Mouse (Mus musculus) inflammation-experienced regulatory T-cells (primary cell): ENCODE measurements around the gene Ctsz. TPM values are rescaled to one million over a fixed set of nuclear protein-coding genes. Genes with fewer than 3 reads are reported as not detected.

Source experiments
- polyA plus RNA-seq, 2 experiments: library from polyadenylated mRNA; unstranded; fragments of 100-300 nt; shearing (Covaris generic); gene quantifications; one replicate each; pipeline ENCODE4 v1.2.1; 2017

Gene Ctsz
- 100 to 1,000 TPM in 1 of 2 experiments, 10 to 100 TPM in 1; 70.3 to 108 TPM for polyA plus RNA-seq

DNA sequence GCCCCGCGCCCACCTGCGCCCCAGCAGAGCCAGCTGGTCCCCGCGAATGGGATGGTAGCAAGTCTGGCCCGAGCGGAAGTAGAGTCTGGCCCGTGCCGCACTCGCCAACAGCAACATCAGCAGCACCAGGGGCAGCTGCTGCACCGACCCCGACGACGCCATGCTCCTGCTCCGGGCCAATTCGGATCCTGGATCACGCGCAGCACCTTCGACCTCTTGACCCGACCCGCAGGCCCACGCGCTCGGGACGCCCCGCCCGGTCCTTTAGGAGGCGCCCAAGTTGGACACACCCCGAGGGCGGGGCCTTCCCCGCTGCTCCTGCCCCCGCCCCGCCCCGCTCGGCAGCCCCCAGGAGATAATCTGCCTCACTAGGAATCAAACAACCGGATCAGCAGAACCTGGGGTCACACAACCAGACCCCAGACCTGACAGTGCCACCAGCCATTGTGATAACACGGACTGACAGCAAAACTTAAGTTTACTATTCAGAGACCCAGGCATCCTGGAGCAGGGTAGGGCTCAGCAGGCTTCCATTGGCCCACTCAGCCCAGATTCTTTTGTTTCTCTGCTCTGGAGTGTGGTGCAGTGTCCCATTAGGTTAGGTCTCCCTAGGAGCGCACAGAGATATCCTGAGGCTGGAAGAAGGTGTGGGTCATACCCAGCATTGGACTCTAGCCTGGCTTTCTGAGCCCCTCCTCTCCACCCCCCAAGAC is at the start of gene Ctsz:
TSS of gene Ctsz (minus strand) at position 303 of the 713 bp plus-strand sequence.

DNA sequence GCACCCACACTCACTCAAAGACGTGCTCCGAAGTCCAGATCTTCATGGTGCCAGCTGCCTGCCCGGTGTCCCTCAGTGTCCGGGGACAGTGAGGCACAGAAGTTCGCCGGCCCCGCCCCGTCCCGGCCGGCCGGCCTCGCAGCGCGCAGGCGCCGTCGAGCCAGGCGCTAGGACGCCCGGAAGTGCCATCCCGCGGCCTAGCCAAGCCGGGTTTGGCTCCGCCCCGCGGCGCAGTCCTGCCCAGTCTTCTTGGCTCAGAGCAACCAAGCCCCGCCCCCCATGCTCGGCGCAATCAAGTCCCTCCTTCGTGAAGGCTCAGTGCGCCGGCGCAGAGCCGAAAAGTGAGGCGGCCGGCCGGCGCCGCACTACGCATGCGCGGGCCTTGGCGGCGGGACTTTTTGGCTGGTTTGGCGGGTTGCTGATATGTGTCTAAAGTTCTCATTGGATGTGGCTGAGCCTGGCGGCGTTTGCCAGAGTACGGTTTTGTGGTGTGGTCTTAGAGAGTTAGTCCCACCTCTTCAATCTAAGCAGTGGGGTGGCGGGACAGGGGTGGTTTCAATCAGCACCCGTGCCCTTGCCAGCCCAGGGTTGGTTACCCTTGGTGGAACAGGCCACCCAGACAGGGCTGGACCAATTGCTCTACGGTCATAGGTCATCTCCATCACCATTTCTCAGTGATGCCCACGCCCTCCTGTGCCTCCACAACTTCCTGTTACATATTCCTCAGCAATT is 34.1 kb upstream of the Ctsz start, which contains the start of gene Prelid3b:
TSS of gene Prelid3b (minus strand) at position 264 of the 732 bp plus-strand sequence.

DNA sequence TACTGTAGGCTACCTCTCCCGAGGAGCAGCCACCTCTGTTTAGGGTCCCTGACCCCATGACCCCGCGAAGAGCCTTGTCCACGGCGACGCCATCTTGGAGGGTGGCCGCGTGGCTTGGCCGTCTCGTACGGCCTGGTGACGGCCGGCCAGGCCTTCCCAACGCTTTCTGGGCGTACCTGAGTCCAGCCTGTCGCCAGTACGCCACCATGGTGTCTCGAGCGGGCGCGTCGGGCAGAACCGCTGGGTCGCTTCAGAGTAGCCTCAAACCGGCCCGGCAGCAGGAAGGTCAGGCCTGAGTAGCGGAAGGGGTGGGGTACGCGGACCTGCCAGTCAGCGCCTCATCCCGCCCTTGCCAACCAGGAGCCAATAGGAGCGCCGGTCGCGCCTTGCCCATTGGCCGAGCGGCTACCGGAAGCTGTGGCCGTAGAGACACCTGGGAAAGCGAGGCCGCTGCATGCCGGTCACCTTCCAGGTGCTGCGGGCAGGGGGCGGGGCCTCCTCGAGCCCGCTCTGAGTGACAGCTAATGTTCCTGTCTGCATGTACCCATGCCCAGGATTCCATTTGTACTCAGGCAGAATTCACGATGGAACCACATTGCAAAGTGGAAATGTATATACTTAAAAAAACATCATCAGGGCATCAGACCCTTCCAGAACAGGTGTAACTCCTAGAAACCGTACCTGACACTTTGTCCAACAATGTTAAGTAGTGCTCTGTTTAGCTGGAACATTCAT is 25.1 kb upstream of the Ctsz start, which contains the start of gene Atp5e:
TSS of gene Atp5e (minus strand) at position 317 of the 735 bp plus-strand sequence.

DNA sequence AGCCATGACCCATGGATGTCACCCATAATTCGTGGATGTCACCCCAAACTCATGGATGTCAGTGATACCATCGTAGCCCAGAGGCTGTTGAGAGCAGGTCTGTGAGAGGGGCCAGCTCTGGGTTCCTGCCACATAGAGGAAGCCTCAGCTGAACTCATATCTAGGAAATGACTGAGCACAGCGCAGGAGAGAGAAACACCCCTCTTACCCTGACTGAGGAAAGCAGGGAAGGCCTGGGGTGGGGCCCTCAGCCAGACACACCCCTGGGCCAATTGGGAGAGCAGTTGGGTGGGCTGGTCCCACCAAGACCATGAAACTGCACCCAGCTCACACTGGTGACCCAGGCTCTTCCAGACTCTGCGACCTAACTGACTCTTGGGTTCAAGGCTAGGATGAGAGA is 11.5 kb upstream of the Ctsz start, which contains the start of gene Tubb1:
TSS of gene Tubb1 (plus strand) at position 343 of the 400 bp plus-strand sequence.

DNA sequence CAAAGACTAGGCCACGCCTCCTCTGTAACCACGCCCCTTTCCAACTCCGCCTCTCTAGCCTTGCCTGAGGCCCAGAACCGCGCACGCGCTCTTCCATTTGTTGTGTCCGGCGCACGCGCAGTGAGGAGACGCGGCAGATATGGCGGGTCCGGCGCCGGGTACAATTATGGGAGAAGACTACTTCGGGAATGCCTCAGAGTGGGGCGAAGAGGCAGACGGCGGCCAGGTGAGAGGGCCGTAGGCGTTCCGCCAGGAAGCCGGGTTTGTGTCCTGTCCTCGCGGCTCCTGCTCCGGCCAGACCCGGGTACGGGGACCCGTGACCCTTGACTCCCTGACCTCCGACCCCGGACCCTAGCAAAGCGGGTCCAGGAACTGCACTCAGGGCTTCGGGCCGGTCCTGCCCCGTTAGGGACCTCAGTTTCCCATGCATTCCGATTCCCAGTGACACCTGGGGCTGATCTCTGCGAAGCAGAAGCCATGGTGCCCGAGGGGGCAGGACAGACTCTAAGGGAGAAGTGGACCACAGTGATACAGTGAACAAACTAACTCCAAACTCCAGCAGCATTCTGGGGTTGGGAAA is 23.0 kb downstream of the Ctsz start, which contains the start of gene Nelfcd:
TSS of gene Nelfcd (plus strand) at position 74 of the 580 bp plus-strand sequence.

Other genes starting within 250 kb of the Ctsz start
- 100 to 1,000 TPM; 724 to 791 TPM for gene Gnas, start 154.7 kb downstream of the Ctsz start, polyA plus RNA-seq
- gene Gm20721, start 92.3 kb downstream of the Ctsz start, polyA plus RNA-seq: 1 to 10 TPM; 4.0 to 7.2 TPM
- 10 to 100 TPM; 64.7 to 75.5 TPM for gene Nelfcd, start 23.2 kb downstream of the Ctsz start, polyA plus RNA-seq
- gene Tubb1, start 11.7 kb upstream of the Ctsz start, polyA plus RNA-seq: not detected
- gene Atp5e, start 25.1 kb upstream of the Ctsz start, polyA plus RNA-seq: 100 to 1,000 TPM; 367 to 390 TPM
- 10 to 100 TPM; 77.1 to 77.7 TPM for gene Prelid3b, start 34.0 kb upstream of the Ctsz start, polyA plus RNA-seq
- 10 to 100 TPM in 1 of 2 experiments, 1 to 10 TPM in 1; 8.3 to 15.1 TPM for gene Zfp831, start 204.5 kb upstream of the Ctsz start, polyA plus RNA-seq